Mouse (Mus musculus) adrenal gland, adult 10 weeks (tissue): ENCODE measurements around the gene Gm17304. TPM values are rescaled to one million over a fixed set of nuclear protein-coding genes. Genes with fewer than 3 reads are reported as not detected.

ENCODE experiments used
- polyA plus RNA-seq: library from polyadenylated mRNA; stranded (reverse); fragments of 350-450 nt; fragmentation: Illumina TruSeq; extraction: RNeasy Lipid Tissue Mini Kit (QIAGEN cat#74804); gene quantifications from one replicate; pipeline ENCODE4 v1.2.3, GENCODE M21; 2014; ENCODE audit warnings: low read depth, low replicate concordance

The Gm17304 gene
- not detected for polyA plus RNA-seq

GRCm38 (mm10) chr5:106608798-106609197 is at the start of gene Gm17304:
Gm17304 (plus strand) TSS chr5:106609098.

Other genes starting within 250 kb of the Gm17304 start
- not detected for gene Barhl2, start 150.9 kb upstream of the Gm17304 start, polyA plus RNA-seq
- gene Zfp644, start 88.2 kb downstream of the Gm17304 start, polyA plus RNA-seq = 86.1 TPM